Mouse (Mus musculus) spleen, adult 12 weeks (tissue): Measurements from ENCODE around the gene Csrp1.
A peak's percentile ranks its signal among the peaks of the same experiment; 100 is the strongest.

Experiments used
- DNase-seq: peaks from one replicate; pipeline ENCODE4 v3.0.0; 2022; ENCODE audit warnings: low spot score

The Csrp1 gene

GRCm38 (mm10) chr1:135698451-135698921 lies 21.4 kb upstream of the Csrp1 start:
- DNase-seq, result no peak

- no peak for DNase-seq
These were observed 20.7 kb upstream of the Csrp1 start for GRCm38 (mm10) chr1:135698996-135699705.

GRCm38 (mm10) chr1:135699892-135700291 lies 20.0 kb upstream of the Csrp1 start:
- no peak for DNase-seq

- DNase-seq, result peak; percentile 60
These were observed 19.3 kb upstream of the Csrp1 start for GRCm38 (mm10) chr1:135700605-135701004.

GRCm38 (mm10) chr1:135701314-135701713 lies 18.5 kb upstream of the Csrp1 start:
- DNase-seq, result no peak

- DNase-seq, result no peak
These were observed 17.1 kb upstream of the Csrp1 start for GRCm38 (mm10) chr1:135702722-135703121.

- DNase-seq, result no peak
These were observed 15.5 kb upstream of the Csrp1 start for GRCm38 (mm10) chr1:135704317-135704821.

- no peak for DNase-seq
These were observed 11.5 kb upstream of the Csrp1 start for GRCm38 (mm10) chr1:135708369-135708768.

- DNase-seq, result no peak
These were observed 8.7 kb upstream of the Csrp1 start for GRCm38 (mm10) chr1:135711126-135711525.

GRCm38 (mm10) chr1:135714028-135714815 lies 5.6 kb upstream of the Csrp1 start:
- DNase-seq, result no peak

- no peak for DNase-seq
These were observed 4.8 kb upstream of the Csrp1 start for GRCm38 (mm10) chr1:135714901-135715609.

- peak; percentile 56 for DNase-seq
These were observed 375 bp upstream of the Csrp1 start for GRCm38 (mm10) chr1:135719486-135719885.

- DNase-seq, result no peak
These were observed 3.2 kb downstream of the Csrp1 start for GRCm38 (mm10) chr1:135723016-135723415.

GRCm38 (mm10) chr1:135724134-135724533 lies 4.3 kb downstream of the Csrp1 start:
- no peak for DNase-seq

GRCm38 (mm10) chr1:135725324-135725723 lies 5.5 kb downstream of the Csrp1 start:
- DNase-seq, result no peak

- DNase-seq, result no peak
These were observed 6.1 kb downstream of the Csrp1 start for GRCm38 (mm10) chr1:135725936-135726335.

- peak; percentile 79 for DNase-seq
These were observed 8.9 kb downstream of the Csrp1 start for GRCm38 (mm10) chr1:135728631-135729366.

- DNase-seq, result no peak
These were observed 9.5 kb downstream of the Csrp1 start for GRCm38 (mm10) chr1:135729367-135729713.

GRCm38 (mm10) chr1:135729821-135730220 lies 10.0 kb downstream of the Csrp1 start:
- no peak for DNase-seq

- no peak for DNase-seq
These were observed 10.4 kb downstream of the Csrp1 start for GRCm38 (mm10) chr1:135730296-135730695.

- DNase-seq, result no peak
These were observed 11.5 kb downstream of the Csrp1 start for GRCm38 (mm10) chr1:135731393-135731792.
